Mouse (Mus musculus): Measurements from ENCODE around the gene Hmx1. TPM values are rescaled to one million over a fixed set of nuclear protein-coding genes. Genes with fewer than 3 reads are reported as not detected.

Hmx1 gene
- polyA plus RNA-seq, 1 experiment, result 0.19 TPM

- H3K27me3 ChIP-seq (replicated peaks; ENCODE audit: control insufficient read depth, insufficient read depth, low read length), result peaks cover 6% of the 10 kb centered on the region
- no peak for TF ChIP-seq CTCF (conservative IDR thresholded peaks at IDR 0.05; ENCODE audit: insufficient read depth, insufficient read length, low read depth, low read length)
- no peak for TF ChIP-seq POLR2A (IDR thresholded peaks at IDR 0.05; ENCODE audit: low read depth, low read length)
- WGBS, result 5% methylated on average over 7 of the region's 7 CpGs
These were observed 10.2 kb downstream of the Hmx1 start for GRCm38 (mm10) chr5:35399061-35399460.

GRCm38 (mm10) chr5:35399704-35400320, 10.9 kb downstream of the Hmx1 start:
- TF ChIP-seq CTCF (conservative IDR thresholded peaks at IDR 0.05; ENCODE audit: insufficient read depth, insufficient read length, low read depth, low read length), result no peak
- TF ChIP-seq POLR2A (IDR thresholded peaks at IDR 0.05; ENCODE audit: low read depth, low read length), result no peak
- no peak for DNase-seq
- no peaks in the 10 kb centered on the region for H3K36me3 ChIP-seq (ENCODE audit: control insufficient read depth, insufficient read depth, low read length)
- peaks cover 6% of the 10 kb centered on the region for H3K27me3 ChIP-seq (replicated peaks; ENCODE audit: control insufficient read depth, insufficient read depth, low read length)
- H3K4me3 ChIP-seq (ENCODE audit: insufficient read depth, low read depth, low read length), result no peak overlapping the region
- H3K4me1 ChIP-seq (ENCODE audit: control insufficient read depth, insufficient read depth, low read length), result no peaks in the 10 kb centered on the region
- H3K27ac ChIP-seq (ENCODE audit: insufficient read depth, low read depth, low read length), result no peak overlapping the region
- WGBS, result 2% methylated on average over 48 of the region's 48 CpGs

More at GRCm38 (mm10) chr5:35399061-35399460, 10.2 kb downstream of the Hmx1 start:
- Histone ChIP-seq H3K4me3 (ENCODE audit: insufficient read depth, low read depth, low read length) (no peak overlapping the region), H3K4me1 (ENCODE audit: control insufficient read depth, insufficient read depth, low read length) (no peaks in the 10 kb centered on the region), H3K36me3 (ENCODE audit: control insufficient read depth, insufficient read depth, low read length) (no peaks in the 10 kb centered on the region), H3K27ac (ENCODE audit: insufficient read depth, low read depth, low read length) (no peak overlapping the region)
- no peak for DNase-seq

DNA sequence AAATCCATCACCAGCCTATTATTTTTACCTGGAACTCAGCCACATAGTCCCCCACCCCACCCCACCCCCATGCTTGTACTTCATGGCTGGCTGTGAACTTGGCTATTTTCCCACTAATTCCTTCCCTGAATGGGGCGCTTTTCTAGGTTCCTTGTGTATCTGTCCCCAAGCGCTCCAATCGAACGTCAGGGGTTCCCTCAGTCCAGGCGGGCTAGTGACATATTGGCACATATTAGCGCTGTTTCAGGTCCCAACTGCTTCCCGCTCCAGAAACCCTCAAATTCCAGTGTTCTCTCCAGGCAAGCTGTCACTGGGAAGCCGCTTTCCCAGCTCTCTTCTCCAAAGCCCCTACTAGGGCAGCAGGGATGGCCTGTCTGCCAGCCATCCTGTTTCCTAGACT, 12.3 kb downstream of the Hmx1 start:
- H3K36me3 ChIP-seq (ENCODE audit: control insufficient read depth, insufficient read depth, low read length), result no peaks in the 10 kb centered on the region
- H3K27ac ChIP-seq (ENCODE audit: insufficient read depth, low read depth, low read length), result no peak overlapping the region
- no peak overlapping the region for H3K4me3 ChIP-seq (ENCODE audit: insufficient read depth, low read depth, low read length)
- no peak for DNase-seq
- no peak for TF ChIP-seq CTCF (conservative IDR thresholded peaks at IDR 0.05; ENCODE audit: insufficient read depth, insufficient read length, low read depth, low read length)
- TF ChIP-seq POLR2A (IDR thresholded peaks at IDR 0.05; ENCODE audit: low read depth, low read length), result no peak
- 3% methylated on average over 8 of the region's 8 CpGs for WGBS
- peaks cover 6% of the 10 kb centered on the region for H3K27me3 ChIP-seq (replicated peaks; ENCODE audit: control insufficient read depth, insufficient read depth, low read length)
- H3K4me1 ChIP-seq (ENCODE audit: control insufficient read depth, insufficient read depth, low read length), result no peaks in the 10 kb centered on the region

DNA sequence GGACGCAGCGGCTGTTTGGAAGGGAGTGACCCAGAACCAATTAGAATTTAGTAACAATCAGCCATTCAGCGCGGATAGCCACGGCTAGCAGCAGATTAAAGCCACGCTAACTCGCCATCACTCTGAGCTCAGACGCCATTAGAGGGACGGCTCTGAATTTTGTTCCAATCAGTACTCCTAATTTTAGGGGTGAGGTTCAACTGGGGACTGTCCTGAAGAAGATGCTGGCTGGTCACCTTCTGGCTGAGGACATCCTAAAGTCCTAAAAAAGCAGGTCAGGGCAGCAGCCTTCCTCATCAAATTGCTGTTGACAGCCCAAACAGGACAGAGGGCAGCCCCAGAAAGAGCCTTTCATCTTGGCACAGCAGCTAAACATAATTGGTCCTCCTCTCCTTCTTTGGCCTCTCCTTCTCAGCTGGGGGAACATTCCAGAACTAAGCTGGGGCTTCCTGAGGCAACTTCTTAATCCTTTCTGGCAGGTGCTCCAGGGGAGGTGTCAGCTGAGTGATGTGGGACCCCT, 18.6 kb downstream of the Hmx1 start:
- Histone ChIP-seq H3K27ac (ENCODE audit: insufficient read depth, low read depth, low read length) (no peak overlapping the region), H3K4me1 (ENCODE audit: control insufficient read depth, insufficient read depth, low read length) (no peaks in the 10 kb centered on the region), H3K4me3 (ENCODE audit: insufficient read depth, low read depth, low read length) (no peak overlapping the region), H3K27me3 (replicated peaks; ENCODE audit: control insufficient read depth, insufficient read depth, low read length) (no peaks in the 10 kb centered on the region), H3K36me3 (ENCODE audit: control insufficient read depth, insufficient read depth, low read length) (no peaks in the 10 kb centered on the region)
- 64% methylated on average over 9 of the region's 9 CpGs for WGBS
- no peak for DNase-seq
- TF ChIP-seq CTCF (conservative IDR thresholded peaks at IDR 0.05; ENCODE audit: insufficient read depth, insufficient read length, low read depth, low read length) (no peak), POLR2A (IDR thresholded peaks at IDR 0.05; ENCODE audit: low read depth, low read length) (no peak)

- TF ChIP-seq POLR2A (IDR thresholded peaks at IDR 0.05; ENCODE audit: low read depth, low read length), result no peak
- TF ChIP-seq CTCF (conservative IDR thresholded peaks at IDR 0.05; ENCODE audit: insufficient read depth, insufficient read length, low read depth, low read length), result no peak
- no peaks in the 10 kb centered on the region for H3K27me3 ChIP-seq (replicated peaks; ENCODE audit: control insufficient read depth, insufficient read depth, low read length)
- no peak overlapping the region for H3K4me3 ChIP-seq (ENCODE audit: insufficient read depth, low read depth, low read length)
- no peaks in the 10 kb centered on the region for H3K4me1 ChIP-seq (ENCODE audit: control insufficient read depth, insufficient read depth, low read length)
- H3K36me3 ChIP-seq (ENCODE audit: control insufficient read depth, insufficient read depth, low read length), result no peaks in the 10 kb centered on the region
- 65% methylated on average over 10 of the region's 10 CpGs for WGBS
- no peak overlapping the region for H3K27ac ChIP-seq (ENCODE audit: insufficient read depth, low read depth, low read length)
- no peak for DNase-seq
These were observed 22.1 kb downstream of the Hmx1 start for GRCm38 (mm10) chr5:35411028-35411427.

DNA sequence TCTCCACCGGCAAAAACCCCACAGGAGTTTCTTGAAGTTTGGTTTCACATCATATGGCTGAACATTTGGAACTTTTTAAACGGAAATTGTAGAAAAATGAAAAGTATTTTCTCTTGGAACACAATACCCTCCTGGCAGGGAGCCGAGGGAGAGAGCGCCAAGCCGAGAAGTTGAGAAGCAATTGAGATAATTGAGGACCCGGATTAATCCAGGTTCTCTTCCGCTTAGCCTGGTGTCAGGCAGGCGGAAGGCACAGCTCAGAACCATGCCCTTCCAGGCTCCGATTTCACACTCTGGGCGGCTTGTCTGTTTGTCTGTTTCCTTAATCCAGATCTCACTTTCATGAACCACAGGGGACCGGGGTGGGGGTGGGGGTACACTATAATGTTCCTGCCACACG, 23.9 kb downstream of the Hmx1 start:
- TF ChIP-seq CTCF (conservative IDR thresholded peaks at IDR 0.05; ENCODE audit: insufficient read depth, insufficient read length, low read depth, low read length) (no peak), POLR2A (IDR thresholded peaks at IDR 0.05; ENCODE audit: low read depth, low read length) (no peak)
- no peaks in the 10 kb centered on the region for H3K4me1 ChIP-seq (ENCODE audit: control insufficient read depth, insufficient read depth, low read length)
- DNase-seq, result no peak
- no peaks in the 10 kb centered on the region for H3K36me3 ChIP-seq (ENCODE audit: control insufficient read depth, insufficient read depth, low read length)
- H3K27ac ChIP-seq (ENCODE audit: insufficient read depth, low read depth, low read length), result no peak overlapping the region
- H3K4me3 ChIP-seq (ENCODE audit: insufficient read depth, low read depth, low read length), result no peak overlapping the region
- H3K27me3 ChIP-seq (replicated peaks; ENCODE audit: control insufficient read depth, insufficient read depth, low read length), result no peaks in the 10 kb centered on the region
- WGBS, result 15% methylated on average over 12 of the region's 12 CpGs

DNA sequence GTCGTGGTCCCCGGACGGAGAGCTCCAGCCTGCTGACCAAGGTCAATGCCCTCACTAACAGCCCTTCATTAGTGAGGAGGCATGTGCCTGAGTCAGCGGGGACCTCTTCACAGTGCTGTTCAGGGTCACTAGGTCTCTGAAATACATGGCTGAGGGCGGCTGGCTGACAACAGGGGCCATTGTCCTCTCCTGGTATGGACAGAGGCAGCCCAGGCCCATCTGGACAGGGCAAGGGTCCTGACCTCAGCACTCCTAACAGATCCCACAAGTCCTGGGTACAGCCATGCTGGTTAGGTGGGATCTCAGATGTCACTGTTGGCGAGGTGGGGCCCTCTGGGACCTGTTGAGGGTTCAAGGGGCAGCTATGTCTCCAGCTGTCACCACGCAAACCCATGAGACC, 28.8 kb downstream of the Hmx1 start:
- H3K4me3 ChIP-seq (ENCODE audit: insufficient read depth, low read depth, low read length), result no peak overlapping the region
- WGBS, result 29% methylated on average over 7 of the region's 7 CpGs
- no peak for DNase-seq

More for the DNA sequence above, 28.8 kb downstream of the Hmx1 start:
- H3K36me3 ChIP-seq (ENCODE audit: control insufficient read depth, insufficient read depth, low read length), result no peaks in the 10 kb centered on the region
- no peak for TF ChIP-seq POLR2A (IDR thresholded peaks at IDR 0.05; ENCODE audit: low read depth, low read length)
- no peak for TF ChIP-seq CTCF (conservative IDR thresholded peaks at IDR 0.05; ENCODE audit: insufficient read depth, insufficient read length, low read depth, low read length)
- H3K27ac ChIP-seq (ENCODE audit: insufficient read depth, low read depth, low read length), result no peak overlapping the region
- no peaks in the 10 kb centered on the region for H3K4me1 ChIP-seq (ENCODE audit: control insufficient read depth, insufficient read depth, low read length)
- H3K27me3 ChIP-seq (replicated peaks; ENCODE audit: control insufficient read depth, insufficient read depth, low read length), result no peaks in the 10 kb centered on the region
